Mouse (Mus musculus): ENCODE data around the gene Ikzf3. TPM values are rescaled to one million over a fixed set of nuclear protein-coding genes. Genes with fewer than 3 reads are reported as not detected.
A peak's percentile ranks its signal among the peaks of the same experiment; 100 is the strongest.

The Ikzf3 gene
- polyA plus RNA-seq, 1 experiment from 2014 or later = 0.20 TPM

- Histone ChIP-seq H3K4me2 (ENCODE audit: low read depth, low read length) (no peak overlapping the region), H3K4me1 (ENCODE audit: control insufficient read depth, insufficient read depth, low read length) (no peaks in the 10 kb centered on the region), H3K9ac (replicated peaks; ENCODE audit: low read depth, low read length) (no peak overlapping the region), H3K27me3 (ENCODE audit: control insufficient read depth, insufficient read depth, low read length) (peaks cover 7% of the 10 kb centered on the region; the same call in 1 of the 2 replicates), H3K36me3 (ENCODE audit: control insufficient read depth, insufficient read depth, low read length) (no peaks in the 10 kb centered on the region), H3K9me3 (ENCODE audit: control insufficient read depth, low read length) (no peaks in the 10 kb centered on the region), H3K27ac (ENCODE audit: low read depth, low read length) (no peak overlapping the region), H3K4me3 (ENCODE audit: low read depth, low read length) (no peak overlapping the region)
- ATAC-seq (ENCODE audit: low read depth) = no peak
- WGBS = 93% methylated on average over 3 of the region's 3 CpGs
Measured at GRCm38 (mm10) chr11:98449419-98449818, 96.4 kb downstream of the Ikzf3 start.

- WGBS = 28% methylated on average over 12 of the region's 13 CpGs
- no peak overlapping the region for H3K9ac ChIP-seq (replicated peaks; ENCODE audit: low read depth, low read length)
- H3K9me3 ChIP-seq (ENCODE audit: control insufficient read depth, low read length) = no peaks in the 10 kb centered on the region
- H3K4me1 ChIP-seq (ENCODE audit: control insufficient read depth, insufficient read depth, low read length) = no peaks in the 10 kb centered on the region
- no peak overlapping the region for H3K4me2 ChIP-seq (ENCODE audit: low read depth, low read length)
- H3K27ac ChIP-seq (ENCODE audit: low read depth, low read length) = no peak overlapping the region
- H3K36me3 ChIP-seq (ENCODE audit: control insufficient read depth, insufficient read depth, low read length) = no peaks in the 10 kb centered on the region
- H3K4me3 ChIP-seq (ENCODE audit: low read depth, low read length) = no peak overlapping the region
- ATAC-seq (ENCODE audit: low read depth) = no peak
- H3K27me3 ChIP-seq (ENCODE audit: control insufficient read depth, insufficient read depth, low read length) = peaks cover 7% of the 10 kb centered on the region; the same call in 1 of the 2 replicates
Measured at GRCm38 (mm10) chr11:98448191-98448790, 97.5 kb downstream of the Ikzf3 start.

DNA sequence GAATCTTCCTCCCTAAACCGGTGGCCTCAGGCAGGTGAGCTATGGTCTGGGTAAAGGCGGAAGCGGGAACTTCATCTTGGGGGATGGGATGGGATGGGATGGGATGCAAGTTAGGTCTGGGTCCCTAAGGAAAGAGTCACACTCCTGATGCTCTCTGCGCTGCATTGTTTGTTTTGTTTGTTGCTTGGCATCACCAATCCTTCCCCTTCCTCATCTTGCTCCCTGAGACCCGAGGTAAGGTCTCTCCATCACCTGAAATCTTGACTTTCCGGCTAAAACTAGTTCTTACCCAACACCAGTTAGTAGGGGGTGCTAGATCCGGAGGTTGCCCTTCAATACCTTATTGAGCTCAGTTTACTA is 98.4 kb downstream of the Ikzf3 start:
- no peak overlapping the region for H3K4me2 ChIP-seq (ENCODE audit: low read depth, low read length)
- no peak for ATAC-seq (ENCODE audit: low read depth)
- no peaks in the 10 kb centered on the region for H3K9me3 ChIP-seq (ENCODE audit: control insufficient read depth, low read length)
- H3K27ac ChIP-seq (ENCODE audit: low read depth, low read length) = no peak overlapping the region
- H3K27me3 ChIP-seq (ENCODE audit: control insufficient read depth, insufficient read depth, low read length) = peaks cover 7% of the 10 kb centered on the region; the same call in 1 of the 2 replicates
- WGBS = 20% methylated on average over 7 of the region's 7 CpGs
- no peak overlapping the region for H3K9ac ChIP-seq (replicated peaks; ENCODE audit: low read depth, low read length)
- no peaks in the 10 kb centered on the region for H3K4me1 ChIP-seq (ENCODE audit: control insufficient read depth, insufficient read depth, low read length)
- H3K4me3 ChIP-seq (ENCODE audit: low read depth, low read length) = no peak overlapping the region
- no peaks in the 10 kb centered on the region for H3K36me3 ChIP-seq (ENCODE audit: control insufficient read depth, insufficient read depth, low read length)

DNA sequence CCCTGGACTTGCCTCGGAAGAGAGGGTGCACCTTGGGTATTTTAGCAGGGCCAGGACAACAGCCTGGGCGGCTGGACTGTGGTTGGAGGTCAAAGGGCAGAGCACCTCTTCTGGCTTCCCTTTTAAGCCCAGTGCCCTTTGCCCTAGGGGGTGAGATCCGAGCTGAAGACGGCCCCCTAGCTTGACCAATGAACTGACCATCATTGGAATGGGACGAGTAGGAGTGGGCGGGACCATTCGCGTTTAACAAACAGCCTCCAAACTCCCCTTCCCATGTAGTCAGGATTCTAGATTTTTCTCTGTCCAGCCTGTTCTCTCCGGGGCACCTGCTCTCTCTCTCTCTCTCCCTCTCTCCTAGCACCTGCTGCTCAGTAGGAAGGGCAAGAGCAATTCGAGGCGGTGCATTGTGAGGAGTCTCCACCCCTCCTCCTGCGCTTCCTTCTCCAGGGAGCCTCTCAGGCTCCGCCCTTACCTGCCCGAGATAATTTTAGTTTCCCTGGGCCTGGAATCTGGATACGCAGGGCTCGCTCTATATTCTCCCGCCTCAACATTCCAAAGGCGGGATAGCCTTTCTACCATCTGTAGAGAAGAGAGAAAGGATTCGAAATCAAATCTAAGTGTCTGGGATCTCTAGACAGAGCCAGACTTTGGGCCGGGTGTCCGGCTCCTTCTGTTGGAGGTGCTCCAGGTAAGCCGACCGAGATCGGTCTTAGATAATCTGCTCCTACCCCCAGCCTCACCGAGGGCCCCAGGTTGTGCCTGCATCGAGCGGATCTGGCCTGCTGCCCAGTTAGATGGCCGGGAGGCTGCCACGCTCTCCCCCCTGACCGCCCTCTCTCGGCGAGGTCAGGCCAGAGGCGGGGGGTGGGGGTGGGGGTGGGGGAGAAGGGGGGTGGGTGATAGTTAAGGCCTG is 99.0 kb downstream of the Ikzf3 start:
- peak overlapping the region; percentile 3; the same call in 1 of the 2 replicates for H3K4me2 ChIP-seq (ENCODE audit: low read depth, low read length)
- no peak overlapping the region for H3K27ac ChIP-seq (ENCODE audit: low read depth, low read length)
- H3K9me3 ChIP-seq (ENCODE audit: control insufficient read depth, low read length) = no peaks in the 10 kb centered on the region
- H3K27me3 ChIP-seq (ENCODE audit: control insufficient read depth, insufficient read depth, low read length) = peaks cover 7% of the 10 kb centered on the region; the same call in 1 of the 2 replicates
- no peak overlapping the region for H3K4me3 ChIP-seq (ENCODE audit: low read depth, low read length)
- H3K4me1 ChIP-seq (ENCODE audit: control insufficient read depth, insufficient read depth, low read length) = no peaks in the 10 kb centered on the region
- H3K36me3 ChIP-seq (ENCODE audit: control insufficient read depth, insufficient read depth, low read length) = no peaks in the 10 kb centered on the region
- H3K9ac ChIP-seq (replicated peaks; ENCODE audit: low read depth, low read length) = no peak overlapping the region
- WGBS = 5% methylated on average over 30 of the region's 33 CpGs
- no peak for ATAC-seq (ENCODE audit: low read depth)

DNA sequence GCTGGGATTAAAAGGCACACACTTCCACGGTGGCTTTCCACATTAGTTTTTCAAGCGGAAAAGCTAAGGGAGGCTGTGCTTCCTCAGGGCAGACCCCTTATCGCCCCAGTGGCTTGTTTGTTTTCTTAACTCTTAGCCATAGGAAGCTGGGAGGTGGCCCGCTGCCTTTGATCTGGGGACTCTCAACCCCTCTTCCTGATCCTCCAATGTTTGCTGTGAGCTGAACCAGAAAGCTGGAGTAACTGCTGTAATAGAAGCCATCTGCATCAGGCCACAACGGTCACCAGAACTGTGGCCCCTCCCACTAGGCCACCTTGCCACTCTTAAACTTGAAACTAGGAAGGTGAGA is 99.6 kb downstream of the Ikzf3 start, which contains the start of gene Grb7:
TSS of gene Grb7 (plus strand) at position 182 of the 349 bp plus-strand sequence.
- WGBS = 20% methylated on average over 5 of the region's 5 CpGs
- Histone ChIP-seq H3K9me3 (ENCODE audit: control insufficient read depth, low read length) (no peaks in the 10 kb centered on the region), H3K27me3 (ENCODE audit: control insufficient read depth, insufficient read depth, low read length) (peaks cover 7% of the 10 kb centered on the region; the same call in 1 of the 2 replicates), H3K4me1 (ENCODE audit: control insufficient read depth, insufficient read depth, low read length) (no peaks in the 10 kb centered on the region), H3K9ac (replicated peaks; ENCODE audit: low read depth, low read length) (no peak within 1 kb of the TSS), H3K4me3 (ENCODE audit: low read depth, low read length) (no peak within 1 kb of the TSS), H3K4me2 (ENCODE audit: low read depth, low read length) (peak within 1 kb of the TSS; percentile 3; the same call in 1 of the 2 replicates), H3K36me3 (ENCODE audit: control insufficient read depth, insufficient read depth, low read length) (no peaks in the 10 kb centered on the region), H3K27ac (ENCODE audit: low read depth, low read length) (no peak within 1 kb of the TSS)
- no peak for ATAC-seq (ENCODE audit: low read depth)

GRCm38 (mm10) chr11:98445679-98446078 is 100.2 kb downstream of the Ikzf3 start:
- no peak overlapping the region for H3K4me3 ChIP-seq (ENCODE audit: low read depth, low read length)
- ATAC-seq (ENCODE audit: low read depth) = no peak
- no peak overlapping the region for H3K4me2 ChIP-seq (ENCODE audit: low read depth, low read length)
- no peak overlapping the region for H3K9ac ChIP-seq (replicated peaks; ENCODE audit: low read depth, low read length)
- no peaks in the 10 kb centered on the region for H3K4me1 ChIP-seq (ENCODE audit: control insufficient read depth, insufficient read depth, low read length)
- no peak overlapping the region for H3K27ac ChIP-seq (ENCODE audit: low read depth, low read length)
- peaks cover 7% of the 10 kb centered on the region; the same call in 1 of the 2 replicates for H3K27me3 ChIP-seq (ENCODE audit: control insufficient read depth, insufficient read depth, low read length)
- H3K36me3 ChIP-seq (ENCODE audit: control insufficient read depth, insufficient read depth, low read length) = no peaks in the 10 kb centered on the region
- no peaks in the 10 kb centered on the region for H3K9me3 ChIP-seq (ENCODE audit: control insufficient read depth, low read length)
- WGBS = 71% methylated on average over 4 of the region's 4 CpGs

- H3K4me1 ChIP-seq (ENCODE audit: control insufficient read depth, insufficient read depth, low read length) = no peaks in the 10 kb centered on the region
- H3K9ac ChIP-seq (replicated peaks; ENCODE audit: low read depth, low read length) = no peak overlapping the region
- no peaks in the 10 kb centered on the region for H3K36me3 ChIP-seq (ENCODE audit: control insufficient read depth, insufficient read depth, low read length)
- H3K9me3 ChIP-seq (ENCODE audit: control insufficient read depth, low read length) = no peaks in the 10 kb centered on the region
- 24% methylated on average over 1 of the region's 1 CpGs for WGBS
- no peak for ATAC-seq (ENCODE audit: low read depth)
- H3K4me3 ChIP-seq (ENCODE audit: low read depth, low read length) = no peak overlapping the region
- H3K27ac ChIP-seq (ENCODE audit: low read depth, low read length) = no peak overlapping the region
- peaks cover 7% of the 10 kb centered on the region; the same call in 1 of the 2 replicates for H3K27me3 ChIP-seq (ENCODE audit: control insufficient read depth, insufficient read depth, low read length)
- no peak overlapping the region for H3K4me2 ChIP-seq (ENCODE audit: low read depth, low read length)
Measured at GRCm38 (mm10) chr11:98445238-98445637, 100.6 kb downstream of the Ikzf3 start.

DNA sequence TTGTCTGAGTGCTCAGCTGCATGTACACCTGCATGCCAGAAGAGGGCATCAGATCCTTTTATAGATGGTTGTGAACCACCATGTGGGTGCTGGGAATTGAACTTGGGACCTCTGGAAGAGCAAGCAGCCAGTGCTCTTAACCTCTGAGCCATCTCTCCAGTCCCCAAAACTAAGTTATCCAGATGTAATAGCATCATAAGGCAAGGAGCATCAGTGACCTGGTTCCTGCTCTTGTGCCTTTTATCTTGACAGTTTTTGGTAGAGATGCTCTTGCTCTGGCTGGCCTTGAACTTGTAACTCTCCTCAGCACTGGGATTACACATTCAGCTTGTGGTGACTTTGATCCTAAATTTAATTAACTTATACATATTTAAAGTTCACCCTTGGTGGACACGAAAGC is 102.1 kb downstream of the Ikzf3 start:
- H3K36me3 ChIP-seq (ENCODE audit: control insufficient read depth, insufficient read depth, low read length) = no peaks in the 10 kb centered on the region
- H3K27ac ChIP-seq (ENCODE audit: low read depth, low read length) = no peak overlapping the region
- 97% methylated on average over 1 of the region's 1 CpGs for WGBS
- ATAC-seq (ENCODE audit: low read depth) = no peak
- H3K9me3 ChIP-seq (ENCODE audit: control insufficient read depth, low read length) = no peaks in the 10 kb centered on the region
- H3K4me3 ChIP-seq (ENCODE audit: low read depth, low read length) = no peak overlapping the region
- no peaks in the 10 kb centered on the region for H3K4me1 ChIP-seq (ENCODE audit: control insufficient read depth, insufficient read depth, low read length)
- no peak overlapping the region for H3K9ac ChIP-seq (replicated peaks; ENCODE audit: low read depth, low read length)
- no peak overlapping the region for H3K4me2 ChIP-seq (ENCODE audit: low read depth, low read length)
- peaks cover 7% of the 10 kb centered on the region; the same call in 1 of the 2 replicates for H3K27me3 ChIP-seq (ENCODE audit: control insufficient read depth, insufficient read depth, low read length)

Data from neural tube, embryonic 14.5 days (tissue).